Mouse (Mus musculus): ENCODE results near the gene Slc9a1. TPM values are rescaled to one million over a fixed set of nuclear protein-coding genes. Genes with fewer than 3 reads are reported as not detected.
A peak's percentile ranks its signal among the peaks of the same experiment; 100 is the strongest.

Gene Slc9a1
- polyA plus RNA-seq, 1 experiment: 30.7 TPM

DNA sequence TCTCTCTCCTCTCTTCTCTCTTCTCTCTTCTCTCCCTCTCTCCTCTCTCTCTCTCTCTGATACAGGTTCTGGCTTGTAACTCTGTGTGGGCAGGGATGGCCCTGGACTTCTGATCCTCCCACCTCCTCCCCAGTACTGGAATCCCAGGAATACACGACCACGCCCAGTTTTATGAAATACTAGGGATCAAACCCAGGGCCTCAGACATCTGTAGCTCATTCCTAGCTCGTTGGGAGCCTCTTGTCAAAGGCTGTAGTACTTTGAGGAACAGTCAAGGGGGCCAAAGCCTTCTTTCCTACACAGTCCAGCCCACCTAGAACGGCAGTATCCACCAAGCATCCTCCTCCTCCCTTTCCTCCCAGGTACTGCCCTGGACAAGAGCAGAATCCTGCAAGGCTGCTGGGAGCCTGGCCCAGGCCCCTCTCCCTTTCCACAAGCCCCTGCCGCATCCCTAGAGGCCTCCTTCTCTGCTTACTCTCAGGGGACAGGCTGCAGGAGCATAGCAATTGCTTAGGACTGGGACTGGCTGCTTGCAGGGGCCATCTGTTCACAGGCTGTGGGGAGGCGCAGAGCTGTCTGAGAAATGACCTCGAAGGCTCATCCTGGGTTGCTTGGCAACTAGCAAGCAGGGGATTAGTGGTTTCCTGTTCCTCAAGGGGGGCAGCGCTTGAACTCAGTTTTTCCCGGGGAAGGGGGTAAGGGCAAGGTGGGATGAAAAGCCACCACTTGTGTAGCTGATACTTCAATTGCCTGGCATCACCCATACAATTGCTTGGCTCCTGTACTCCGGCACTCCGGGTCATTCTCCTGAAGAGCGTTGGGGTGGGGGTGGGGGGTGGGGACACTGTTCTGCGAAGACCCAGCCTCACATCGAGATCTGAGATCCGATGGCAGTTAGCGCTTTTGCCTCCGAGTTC lies 70.2 kb downstream of the Slc9a1 start:
- DNase-seq (ENCODE audit: low spot score): no peak

GRCm38 (mm10) chr4:133440377-133440795 lies 70.9 kb downstream of the Slc9a1 start:
- no peak for DNase-seq (ENCODE audit: low spot score)

GRCm38 (mm10) chr4:133442194-133442593 lies 72.7 kb downstream of the Slc9a1 start:
- DNase-seq (ENCODE audit: low spot score): no peak

GRCm38 (mm10) chr4:133443085-133443484 lies 73.6 kb downstream of the Slc9a1 start:
- no peak for DNase-seq (ENCODE audit: low spot score)

GRCm38 (mm10) chr4:133445727-133446126 lies 76.2 kb downstream of the Slc9a1 start:
- DNase-seq (ENCODE audit: low spot score): no peak

DNA sequence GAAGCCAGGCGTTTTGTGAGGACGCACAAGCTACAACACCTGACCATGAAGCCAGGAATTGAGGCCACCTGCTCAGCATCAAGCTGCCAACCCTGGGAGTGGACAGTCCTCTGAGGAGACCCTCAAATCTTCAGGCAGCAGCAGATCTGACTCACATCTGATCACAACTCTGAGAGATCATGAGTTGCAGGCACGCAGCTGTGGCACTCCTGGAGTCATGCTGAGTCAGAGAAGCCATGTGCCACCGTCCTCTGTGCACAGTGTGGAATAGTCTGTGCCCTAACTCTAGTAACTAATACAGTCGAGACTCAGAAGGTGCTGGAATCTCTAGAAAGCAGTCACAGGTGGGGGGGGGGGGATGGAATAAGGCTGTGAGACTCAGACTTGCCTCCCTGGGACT lies 77.9 kb downstream of the Slc9a1 start:
- no peak for DNase-seq (ENCODE audit: low spot score)

- no peak for DNase-seq (ENCODE audit: low spot score)
Measured at GRCm38 (mm10) chr4:133447967-133448366, 78.5 kb downstream of the Slc9a1 start.

DNA sequence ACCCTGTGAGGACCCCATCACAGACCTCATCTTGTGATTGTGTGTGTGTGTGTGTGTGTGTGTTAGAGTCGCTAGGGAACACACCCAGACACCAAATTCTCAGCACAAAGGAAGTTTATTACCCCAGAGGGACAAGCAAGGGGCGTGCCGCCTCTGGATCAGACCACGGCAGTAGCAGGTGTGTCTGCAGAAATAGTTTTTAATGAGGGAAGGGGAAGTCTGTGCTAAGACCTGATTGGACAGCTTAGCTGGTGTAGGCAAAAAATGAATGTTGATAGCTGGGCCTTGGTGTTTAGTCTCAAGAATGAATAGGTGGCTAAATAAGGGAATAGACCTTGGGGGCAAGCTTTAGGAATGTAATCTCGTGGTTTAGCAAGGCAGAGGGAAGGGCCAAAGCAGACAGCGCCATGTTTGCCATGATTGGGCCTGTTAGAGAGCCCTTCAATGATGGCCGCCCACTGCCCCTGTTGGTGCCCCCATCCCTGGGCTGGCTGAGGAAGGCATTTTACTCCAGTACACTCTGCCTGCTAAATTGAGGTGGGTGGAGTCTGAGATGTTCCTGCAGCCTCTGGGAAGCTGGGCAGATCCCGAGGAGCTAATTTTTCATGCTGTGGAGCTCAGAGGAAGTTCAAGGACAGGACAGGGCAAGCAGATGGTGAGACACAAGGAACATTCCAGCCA lies 79.3 kb downstream of the Slc9a1 start:
- DNase-seq (ENCODE audit: low spot score): no peak

GRCm38 (mm10) chr4:133449726-133450125 lies 80.2 kb downstream of the Slc9a1 start:
- no peak for DNase-seq (ENCODE audit: low spot score)

DNA sequence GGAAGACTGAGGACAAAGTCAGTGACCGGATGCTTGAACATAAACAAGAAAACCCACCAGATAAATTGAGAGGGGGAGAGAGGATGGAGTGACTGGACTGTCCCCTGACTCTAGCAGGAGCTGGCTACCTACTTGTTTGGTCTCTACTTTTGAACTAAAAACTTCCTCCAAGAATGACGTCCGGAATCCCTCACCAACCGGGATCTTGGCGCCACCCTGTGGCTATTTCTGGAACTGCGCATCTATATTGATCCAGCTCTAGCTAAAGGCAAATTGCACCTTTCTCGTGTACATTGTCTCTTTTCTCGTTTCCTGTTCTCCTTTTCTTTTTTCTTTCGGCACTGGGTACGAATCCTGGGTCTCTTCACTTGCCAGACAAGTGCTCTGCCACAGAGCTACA lies 82.0 kb downstream of the Slc9a1 start:
- peak; percentile 73 for DNase-seq (ENCODE audit: low spot score)

GRCm38 (mm10) chr4:133452433-133452832 lies 82.9 kb downstream of the Slc9a1 start:
- DNase-seq (ENCODE audit: low spot score): no peak

DNA sequence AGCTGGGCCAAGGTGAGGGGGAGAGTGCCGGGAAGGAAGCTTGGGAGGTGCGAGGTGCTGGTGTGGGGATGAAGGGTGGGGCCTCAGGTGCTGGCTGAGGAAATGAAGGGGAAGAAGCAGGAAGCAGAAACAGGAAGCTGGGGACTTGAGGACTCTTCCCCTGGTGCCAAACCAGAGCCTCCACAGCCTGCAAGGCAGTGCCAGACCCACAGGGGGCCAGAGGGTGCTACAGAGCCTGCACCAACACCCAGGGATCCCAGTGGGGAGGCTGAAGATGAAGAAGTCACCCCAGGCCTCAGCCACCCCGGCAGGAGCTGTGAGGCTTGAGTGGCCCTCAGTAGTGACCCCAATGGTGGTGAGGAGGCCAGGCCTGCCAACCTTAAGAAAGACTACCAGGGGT lies 88.5 kb downstream of the Slc9a1 start:
- DNase-seq (ENCODE audit: low spot score): no peak

- no peak for DNase-seq (ENCODE audit: low spot score)
Measured at GRCm38 (mm10) chr4:133460006-133460405, 90.5 kb downstream of the Slc9a1 start.

DNA sequence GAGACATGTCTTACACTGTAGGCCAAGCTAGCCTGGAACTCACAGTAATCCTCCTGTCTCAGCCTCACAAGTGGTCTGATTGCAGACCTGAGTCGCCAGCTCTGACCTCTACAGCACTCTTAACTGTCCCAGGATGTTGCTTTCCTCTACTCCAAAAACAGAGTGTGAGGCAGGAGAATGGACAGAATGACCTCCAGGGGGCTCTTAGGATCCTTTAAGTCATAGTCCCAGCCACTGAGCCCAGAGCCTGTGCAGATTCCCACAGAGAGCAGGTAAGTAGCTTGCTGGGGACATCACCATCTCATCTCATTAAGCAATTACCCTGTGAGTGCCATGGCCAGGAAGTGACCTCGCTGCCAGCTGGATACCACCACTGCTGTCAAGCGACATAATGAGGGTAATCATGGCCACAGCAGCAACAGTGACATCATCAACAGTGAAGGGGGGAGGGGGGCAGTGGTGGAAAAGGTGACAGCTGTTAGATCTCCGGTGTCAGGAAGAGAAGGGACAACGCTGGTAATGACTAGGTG lies 91.4 kb downstream of the Slc9a1 start:
- DNase-seq (ENCODE audit: low spot score): no peak

- no peak for DNase-seq (ENCODE audit: low spot score)
Measured at GRCm38 (mm10) chr4:133461362-133461761, 91.9 kb downstream of the Slc9a1 start.

DNA sequence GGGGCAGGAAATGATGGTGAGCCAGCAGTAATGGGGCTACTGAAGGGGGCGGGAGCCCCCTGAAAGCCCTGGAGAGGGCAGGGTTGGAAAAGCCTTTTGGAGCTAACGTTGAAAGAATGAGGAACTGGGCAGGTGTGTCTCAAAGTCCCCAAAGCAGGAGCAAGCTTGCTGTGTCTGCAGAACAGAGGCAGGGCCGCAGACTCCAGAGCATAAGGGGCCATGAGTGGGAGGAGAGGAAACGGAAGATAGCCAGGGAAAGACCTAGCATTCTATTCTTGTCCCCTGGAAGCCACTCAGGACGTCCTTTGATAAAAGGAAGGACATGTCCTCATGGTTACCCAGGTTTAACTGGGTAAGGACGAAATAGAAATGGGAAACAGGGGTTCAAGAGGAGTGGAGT lies 93.7 kb downstream of the Slc9a1 start:
- DNase-seq (ENCODE audit: low spot score): no peak

- DNase-seq (ENCODE audit: low spot score): peak; percentile 63
Measured at GRCm38 (mm10) chr4:133468080-133468479, 98.6 kb downstream of the Slc9a1 start.

DNA sequence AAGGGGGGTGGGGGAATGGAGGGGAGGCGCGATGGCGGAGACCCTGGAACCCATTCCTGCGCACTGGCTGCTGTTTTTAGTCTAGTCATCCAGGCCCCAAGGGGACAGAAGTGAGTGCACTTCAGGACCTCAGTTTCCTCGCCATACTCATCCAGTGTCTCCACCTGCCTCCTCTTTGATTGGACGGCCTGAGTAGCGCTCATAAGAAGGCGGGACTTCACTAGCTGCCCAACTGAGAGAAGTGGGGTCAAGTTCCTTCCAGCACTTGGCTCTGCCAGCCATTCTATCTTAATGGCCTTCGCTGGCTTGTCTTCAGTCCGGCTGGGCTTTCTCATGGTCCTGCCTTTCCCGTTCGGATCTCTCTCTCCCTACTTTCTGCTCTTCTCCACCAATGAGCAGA lies 99.6 kb downstream of the Slc9a1 start:
- DNase-seq (ENCODE audit: low spot score): no peak

DNA sequence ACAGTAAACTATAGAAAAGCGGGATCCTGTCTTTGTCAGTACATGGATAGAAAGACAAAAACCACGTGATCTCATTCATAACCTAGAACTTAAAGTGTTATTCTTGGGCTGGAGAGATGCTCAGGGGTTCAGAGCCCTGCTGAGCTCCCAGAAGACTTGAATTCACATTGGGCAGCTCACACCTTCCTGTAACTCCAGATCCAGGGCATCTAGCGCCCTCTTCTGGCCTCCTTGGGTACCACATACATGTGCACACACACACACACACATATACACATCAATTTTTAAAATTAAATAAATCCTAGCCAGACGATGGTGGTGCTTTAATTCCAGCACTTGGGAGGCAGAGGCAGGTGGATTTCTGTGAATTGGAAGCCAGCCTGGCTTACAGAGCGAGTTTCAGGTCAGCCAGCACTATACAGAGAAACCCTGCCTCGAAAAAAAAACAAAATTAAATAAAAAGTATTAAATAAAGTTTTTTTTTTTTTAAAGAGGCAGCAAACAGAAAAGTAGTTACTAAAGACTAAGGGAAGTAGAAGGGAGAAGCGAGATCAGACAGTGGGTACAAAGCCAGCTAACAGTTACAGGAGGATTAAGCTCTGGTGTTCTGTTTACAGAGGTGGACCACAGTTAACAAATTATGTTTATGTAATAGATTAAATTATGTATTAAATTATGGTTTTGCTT lies 101.8 kb downstream of the Slc9a1 start:
- DNase-seq (ENCODE audit: low spot score): no peak

Measured in urinary bladder, adult 2 months (tissue).